Mouse (Mus musculus): ENCODE measurements around the gene Thap3.
A peak's percentile ranks its signal among the peaks of the same experiment; 100 is the strongest.

DNA sequence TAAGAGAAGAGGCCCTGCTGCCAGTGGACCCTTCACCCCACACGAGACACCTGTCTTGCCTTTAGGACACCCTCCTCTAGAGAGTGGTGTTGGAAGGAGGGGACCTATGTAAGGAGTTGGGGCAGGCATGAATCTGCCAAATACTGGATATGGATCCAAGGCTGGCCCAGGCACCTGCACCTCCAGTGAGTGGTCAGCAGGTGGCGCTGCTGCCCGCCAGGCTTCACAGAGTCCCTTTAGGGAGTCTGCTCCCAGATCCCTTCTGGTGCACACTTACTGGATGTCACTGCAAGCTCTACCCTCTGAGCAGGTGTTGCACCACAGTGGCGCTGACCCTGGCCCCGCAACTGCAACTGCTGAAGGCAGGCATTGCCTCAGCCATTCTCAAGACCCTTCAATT is 7.4 kb downstream of the Thap3 start:
- TF ChIP-seq CTCF (IDR thresholded peaks at IDR 0.05; ENCODE audit: low read depth), result peak; percentile 100
- TF ChIP-seq EP300 (IDR thresholded peaks at IDR 0.05; ENCODE audit: low read depth), result no peak

Data from liver, postnatal 0 days (tissue).